Mouse (Mus musculus): Measurements from ENCODE around the gene Hist2h2aa2. TPM values are rescaled to one million over a fixed set of nuclear protein-coding genes. Genes with fewer than 3 reads are reported as not detected.
A peak's percentile ranks its signal among the peaks of the same experiment; 100 is the strongest.
"Not testable (repeated sequence)": the region's sequence is repeated elsewhere in the genome, so short reads cannot be mapped to it uniquely, and the experiment has no call there.

Hist2h2aa2 gene
- total RNA-seq, 4 experiments from 2014 or later, result 141 to 256 (median 216) TPM

- no peak for DNase-seq (ENCODE audit: low spot score)
These were observed 3.2 kb downstream of the Hist2h2aa2 start for GRCm38 (mm10) chr3:96236834-96237334.

- no peak for DNase-seq (ENCODE audit: low spot score)
These were observed 4.2 kb downstream of the Hist2h2aa2 start for GRCm38 (mm10) chr3:96235836-96236235.

- no peak for DNase-seq (ENCODE audit: low spot score)
These were observed 5.2 kb downstream of the Hist2h2aa2 start for GRCm38 (mm10) chr3:96234914-96235313.

- DNase-seq (ENCODE audit: low spot score), result no peak
These were observed 8.3 kb downstream of the Hist2h2aa2 start for GRCm38 (mm10) chr3:96231758-96232120.

GRCm38 (mm10) chr3:96230910-96231757 is 8.9 kb downstream of the Hist2h2aa2 start:
- no peak for DNase-seq (ENCODE audit: low spot score)

- DNase-seq (ENCODE audit: low spot score), result no peak
These were observed 9.7 kb downstream of the Hist2h2aa2 start for GRCm38 (mm10) chr3:96230404-96230803.

- DNase-seq (ENCODE audit: low spot score), result no peak
These were observed 11.2 kb downstream of the Hist2h2aa2 start for GRCm38 (mm10) chr3:96228828-96229227.

- peak; percentile 47 for DNase-seq (ENCODE audit: low spot score)
These were observed 13.1 kb downstream of the Hist2h2aa2 start for GRCm38 (mm10) chr3:96226695-96227648.

GRCm38 (mm10) chr3:96225421-96225820 is 14.7 kb downstream of the Hist2h2aa2 start:
- no peak for DNase-seq (ENCODE audit: low spot score)

GRCm38 (mm10) chr3:96222774-96223173 is 17.3 kb downstream of the Hist2h2aa2 start:
- no peak for DNase-seq (ENCODE audit: low spot score)

- no peak for DNase-seq (ENCODE audit: low spot score)
These were observed 18.4 kb downstream of the Hist2h2aa2 start for GRCm38 (mm10) chr3:96221640-96222038.

- peak; percentile 96 for DNase-seq (ENCODE audit: low spot score)
These were observed 19.1 kb downstream of the Hist2h2aa2 start, which contains the start of the genes Hist2h2ac and Hist2h2be for GRCm38 (mm10) chr3:96220765-96221639. TSS of gene Hist2h2ac (minus strand) at chr3:96220880. TSS of gene Hist2h2be (plus strand) at chr3:96221119.

GRCm38 (mm10) chr3:96220131-96220764 is 19.8 kb downstream of the Hist2h2aa2 start:
- DNase-seq (ENCODE audit: low spot score), result not testable (repeated sequence)

GRCm38 (mm10) chr3:96219661-96220130 is 20.4 kb downstream of the Hist2h2aa2 start, which contains the start of the genes Bola1 and Hist2h2ab:
TSS of gene Bola1 (minus strand) at chr3:96219709.
TSS of gene Hist2h2ab (plus strand) at chr3:96219865.
- DNase-seq (ENCODE audit: low spot score), result peak; percentile 92

GRCm38 (mm10) chr3:96219191-96219641 is 20.9 kb downstream of the Hist2h2aa2 start:
- no peak for DNase-seq (ENCODE audit: low spot score)

- no peak for DNase-seq (ENCODE audit: low spot score)
These were observed 30.8 kb downstream of the Hist2h2aa2 start for GRCm38 (mm10) chr3:96209242-96209641.

GRCm38 (mm10) chr3:96207819-96208218 is 32.3 kb downstream of the Hist2h2aa2 start:
- DNase-seq (ENCODE audit: low spot score), result no peak

- no peak for DNase-seq (ENCODE audit: low spot score)
These were observed 40.3 kb downstream of the Hist2h2aa2 start for GRCm38 (mm10) chr3:96199731-96200130.

GRCm38 (mm10) chr3:96198601-96199251 is 41.4 kb downstream of the Hist2h2aa2 start:
- DNase-seq (ENCODE audit: low spot score), result not testable (repeated sequence)

Measured in heart, adult 8-10 months (tissue).